Mouse (Mus musculus) heart, postnatal 0 days (tissue): ENCODE data around the gene Pigm. TPM values are rescaled to one million over a fixed set of nuclear protein-coding genes. Genes with fewer than 3 reads are reported as not detected.
A peak's percentile ranks its signal among the peaks of the same experiment; 100 is the strongest.

Experiments used
- ATAC-seq: fragments of 200-750 bp; cut with Nextera tagmentation; 2 replicates; pipeline ENCODE4 v1.8.0; 2017; ENCODE audit warnings: low read depth, moderate number of reproducible peaks, moderate library complexity; ENCODE audit not compliant: insufficient read depth
- DNase-seq: peaks from one replicate; pipeline ENCODE4 v3.0.0-alpha.2; 2016; ENCODE audit warnings: low spot score
- H3K27ac ChIP-seq: fragments of 300-500 bp; sonication (generic); 2 replicates; pipeline ENCODE4 v1.5.1; 2014; ENCODE audit warnings: low read depth, mild to moderate bottlenecking
- H3K27me3 ChIP-seq: fragments of 300-500 bp; sonication (generic); 2 replicates; pipeline ENCODE4 v1.6.1; 2014; ENCODE audit warnings: low read length, mixed read lengths; ENCODE audit not compliant: control insufficient read depth, insufficient read depth
- H3K36me3 ChIP-seq: fragments of 300-500 bp; sonication (generic); replicated peaks from 2 replicates; pipeline ENCODE4 v1.6.1; 2014; ENCODE audit warnings: low read length, mixed read lengths; ENCODE audit not compliant: control insufficient read depth, insufficient read depth
- H3K4me1 ChIP-seq: fragments of 300-500 bp; sonication (generic); 2 replicates; pipeline ENCODE4 v1.6.1; 2014; ENCODE audit warnings: antibody characterized with exemption; ENCODE audit not compliant: control insufficient read depth, insufficient read depth
- H3K4me2 ChIP-seq: fragments of 300-500 bp; sonication (generic); 2 replicates; pipeline ENCODE4 v1.6.1; 2014; ENCODE audit warnings: low read depth, mild to moderate bottlenecking, low read length, moderate library complexity
- H3K4me3 ChIP-seq: fragments of 300-500 bp; sonication (generic); 2 replicates; pipeline ENCODE4 v1.5.1; 2014; ENCODE audit warnings: low read depth, low read length
- H3K9ac ChIP-seq: fragments of 300-500 bp; sonication (generic); replicated peaks from 2 replicates; pipeline ENCODE4 v1.6.1; 2014; ENCODE audit warnings: low read depth, low read length, mixed read lengths
- H3K9me3 ChIP-seq: fragments of 300-500 bp; sonication (generic); replicated peaks from 2 replicates; pipeline ENCODE4 v1.6.1; 2016; ENCODE audit warnings: low read length; ENCODE audit not compliant: control insufficient read depth
- CTCF ChIP-seq: IDR thresholded peaks from 2 replicates; pipeline ENCODE4 v1.5.1; 2016; ENCODE audit warnings: antibody characterized with exemption, control low read depth, low read depth
- EP300 ChIP-seq: IDR thresholded peaks from 2 replicates; pipeline ENCODE4 v1.6.1; 2016; ENCODE audit warnings: antibody characterized with exemption, low read depth
- WGBS: fragments of 180-500 bp; shearing (Covaris S2); extraction: QIAGEN DNeasy Blood & Tissue Kit; methylation state at CpG from one replicate; pipeline ENCODE4 v1.1.7; 2014; 5-methylcytosine and 5-hydroxymethylcytosine counted together
- polyA plus RNA-seq: library from polyadenylated mRNA; unstranded; fragments of >200 nt; fragmentation: Nextera tagmentation; extraction: Ambion mirVana; gene quantifications from 2 replicates; pipeline ENCODE4 v1.2.1, GENCODE M21; 2015
- total RNA-seq: library from RNA; depleted of rRNA; stranded (reverse); fragments of >200 nt; gene quantifications from 2 replicates; pipeline ENCODE4 v1.2.3, GENCODE M21; 2014; ENCODE audit warnings: low replicate concordance

Pigm gene
- total and polyA plus RNA-seq, 2 experiments from 2014 or later: 2.2 to 13.8 TPM

DNA sequence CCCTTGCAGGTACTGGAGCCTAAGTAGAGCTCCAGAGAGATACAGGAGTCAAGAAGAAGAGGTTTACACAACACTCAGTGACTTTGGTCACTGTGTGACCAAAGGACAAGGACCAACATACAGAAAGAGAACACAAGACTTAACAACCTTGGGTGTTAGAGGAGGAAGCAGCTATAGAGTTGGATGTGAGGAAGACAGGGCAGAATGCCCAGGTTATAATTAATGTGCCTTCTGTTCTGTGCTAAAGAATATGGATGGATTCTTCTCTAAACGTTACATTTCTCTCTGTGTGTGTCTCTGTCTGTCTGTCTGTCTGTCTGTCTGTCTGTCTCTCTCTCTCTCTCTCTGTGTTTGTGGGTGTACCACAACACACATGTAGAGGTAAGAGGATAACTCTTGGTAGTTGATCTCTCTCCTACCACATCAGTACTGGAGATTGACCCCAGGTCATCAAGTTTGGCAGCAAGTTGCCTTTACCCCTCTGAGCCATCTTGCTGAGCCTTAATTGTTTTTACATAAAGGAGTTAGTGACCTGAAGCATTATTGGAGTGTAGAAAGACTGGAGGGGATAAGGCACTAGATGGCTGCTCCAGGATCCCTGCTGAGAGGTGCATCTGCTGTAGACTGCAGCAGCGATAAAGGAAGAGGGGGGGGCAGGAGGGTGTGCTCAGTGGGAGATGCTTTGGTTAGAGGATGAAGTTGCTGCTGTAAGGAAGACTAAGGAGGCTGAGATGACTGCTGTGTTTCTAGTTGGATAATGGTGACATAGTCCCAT lies 38.7 kb upstream of the Pigm start:
- no peak overlapping the region for H3K4me2 ChIP-seq
- H3K36me3 ChIP-seq: no peaks in the 10 kb centered on the region
- H3K27ac ChIP-seq: no peak overlapping the region
- peaks cover 8% of the 10 kb centered on the region for H3K4me1 ChIP-seq
- 25% methylated on average over 2 of the region's 2 CpGs for WGBS
- TF ChIP-seq EP300 (no peak), CTCF (no peak)
- no peak overlapping the region for H3K9ac ChIP-seq
- DNase-seq: no peak
- peaks cover 56% of the 10 kb centered on the region for H3K27me3 ChIP-seq
- no peak overlapping the region for H3K4me3 ChIP-seq
- ATAC-seq: no peak
- no peaks in the 10 kb centered on the region for H3K9me3 ChIP-seq

- TF ChIP-seq EP300 (no peak), CTCF (no peak)
- peak within 1 kb of the TSS; percentile 65 for H3K4me2 ChIP-seq
- H3K36me3 ChIP-seq: no peaks in the 10 kb centered on the region
- peaks cover 8% of the 10 kb centered on the region for H3K4me1 ChIP-seq
- H3K9me3 ChIP-seq: no peaks in the 10 kb centered on the region
- H3K27me3 ChIP-seq: peaks cover 41% of the 10 kb centered on the region
- peak within 1 kb of the TSS; percentile 45 for H3K4me3 ChIP-seq
- DNase-seq (no peak), ATAC-seq (peak; percentile 81)
- 2% methylated on average over 38 of the region's 38 CpGs for WGBS
- H3K9ac ChIP-seq: no peak within 1 kb of the TSS
- H3K27ac ChIP-seq: no peak within 1 kb of the TSS
Measured at GRCm38 (mm10) chr1:172340729-172341321, 35.5 kb upstream of the Pigm start, which contains the start of gene Kcnj10. TSS of gene Kcnj10 (plus strand) at chr1:172341210.

- DNase-seq: no peak
Measured at GRCm38 (mm10) chr1:172341386-172341785, 35.0 kb upstream of the Pigm start.

DNA sequence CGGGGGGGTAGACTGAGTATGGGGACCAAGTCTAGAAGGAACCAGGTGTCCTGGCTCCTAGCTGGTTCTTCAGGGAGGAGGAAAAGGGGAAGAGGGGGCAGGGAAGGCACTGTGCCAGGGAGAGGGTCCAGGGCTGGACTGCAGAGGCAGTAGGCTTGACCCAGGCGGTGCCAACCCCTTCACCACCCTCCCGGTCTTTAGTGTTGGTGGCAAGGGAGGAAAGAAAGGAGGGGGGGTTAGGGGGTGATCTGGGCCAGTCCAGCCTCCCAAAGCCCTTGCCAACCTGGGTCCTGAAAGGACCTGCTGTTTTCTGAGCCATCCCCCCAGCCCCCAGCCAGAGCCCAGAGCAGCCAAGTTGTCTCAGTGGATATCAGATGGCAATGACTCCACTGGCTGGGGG lies 33.6 kb upstream of the Pigm start:
- DNase-seq: no peak
- 93% methylated on average over 3 of the region's 3 CpGs for WGBS
- no peaks in the 10 kb centered on the region for H3K36me3 ChIP-seq
- no peak overlapping the region for H3K9ac ChIP-seq
- peaks cover 31% of the 10 kb centered on the region for H3K27me3 ChIP-seq
- H3K4me1 ChIP-seq: peaks cover 8% of the 10 kb centered on the region
- no peaks in the 10 kb centered on the region for H3K9me3 ChIP-seq
- no peak overlapping the region for H3K4me3 ChIP-seq
- no peak for ATAC-seq
- no peak overlapping the region for H3K27ac ChIP-seq
- TF ChIP-seq EP300 (no peak), CTCF (no peak)
- no peak overlapping the region for H3K4me2 ChIP-seq

More at GRCm38 (mm10) chr1:172341386-172341785, 35.0 kb upstream of the Pigm start:
- Histone ChIP-seq H3K4me3 (peak overlapping the region; percentile 45), H3K27ac (no peak overlapping the region), H3K9ac (no peak overlapping the region), H3K36me3 (no peaks in the 10 kb centered on the region), H3K4me2 (peak overlapping the region; percentile 65), H3K27me3 (peaks cover 37% of the 10 kb centered on the region), H3K9me3 (no peaks in the 10 kb centered on the region), H3K4me1 (peaks cover 8% of the 10 kb centered on the region)
- 12% methylated on average over 10 of the region's 10 CpGs for WGBS
- TF ChIP-seq CTCF (no peak), EP300 (no peak)
- ATAC-seq: no peak; the same call in 1 of the 2 replicates

DNA sequence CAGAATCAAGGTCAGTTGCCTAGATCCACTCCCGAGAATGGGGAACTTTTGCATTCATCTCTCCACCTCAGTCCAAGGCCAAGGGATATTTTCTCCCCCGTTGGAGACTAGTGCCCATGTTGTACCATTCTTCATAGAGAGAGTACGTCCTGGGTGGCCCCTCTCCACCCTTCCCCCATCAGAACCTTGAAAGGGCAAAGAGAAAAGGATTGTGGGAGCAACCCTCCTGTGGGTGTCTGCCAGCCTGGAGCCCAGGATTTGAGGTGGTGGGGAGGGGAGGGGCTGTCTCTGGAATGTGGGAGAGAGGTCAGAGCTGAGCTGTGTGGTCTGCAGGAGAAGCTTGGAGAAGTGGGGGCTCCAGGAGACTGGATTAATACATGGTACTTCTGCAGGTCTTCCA lies 32.4 kb upstream of the Pigm start:
- Histone ChIP-seq H3K4me3 (no peak overlapping the region), H3K9me3 (no peaks in the 10 kb centered on the region), H3K4me1 (peaks cover 8% of the 10 kb centered on the region), H3K27ac (no peak overlapping the region), H3K4me2 (no peak overlapping the region), H3K36me3 (no peaks in the 10 kb centered on the region), H3K27me3 (peaks cover 28% of the 10 kb centered on the region), H3K9ac (no peak overlapping the region)
- ATAC-seq: no peak
- DNase-seq: no peak
- TF ChIP-seq EP300 (no peak), CTCF (no peak)
- 47% methylated on average over 3 of the region's 3 CpGs for WGBS
